Mouse (Mus musculus) WW6 (cell line): ENCODE data around the gene Gde1.

Experiments
- DNase-seq: peaks from one replicate; pipeline ENCODE4 v3.0.0-alpha.2; 2013; ENCODE audit warnings: low read depth, low spot score

The Gde1 gene

DNA sequence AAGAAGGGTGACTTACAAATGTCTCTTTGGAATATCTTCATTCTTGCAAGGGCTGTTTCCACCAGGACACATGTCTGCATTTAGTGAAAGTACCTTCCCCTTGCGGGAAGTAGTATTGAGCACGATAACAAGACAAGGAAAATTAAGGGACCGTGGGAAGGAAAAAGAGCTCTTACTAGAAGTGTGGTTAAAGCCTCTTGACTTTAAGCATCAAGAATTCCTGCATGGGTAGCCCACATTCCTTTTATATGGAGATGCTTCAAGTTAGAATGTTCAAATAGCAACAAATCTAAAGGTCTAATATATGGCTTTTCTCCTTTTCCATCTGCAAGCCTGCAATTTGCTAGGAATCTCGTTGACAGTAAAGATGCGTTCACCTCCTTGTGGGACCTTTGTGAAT, 910 bp upstream of the Gde1 start:
- no peak for DNase-seq

- DNase-seq, result no peak
These were observed 473 bp upstream of the Gde1 start for GRCm38 (mm10) chr7:118706051-118706450.

DNA sequence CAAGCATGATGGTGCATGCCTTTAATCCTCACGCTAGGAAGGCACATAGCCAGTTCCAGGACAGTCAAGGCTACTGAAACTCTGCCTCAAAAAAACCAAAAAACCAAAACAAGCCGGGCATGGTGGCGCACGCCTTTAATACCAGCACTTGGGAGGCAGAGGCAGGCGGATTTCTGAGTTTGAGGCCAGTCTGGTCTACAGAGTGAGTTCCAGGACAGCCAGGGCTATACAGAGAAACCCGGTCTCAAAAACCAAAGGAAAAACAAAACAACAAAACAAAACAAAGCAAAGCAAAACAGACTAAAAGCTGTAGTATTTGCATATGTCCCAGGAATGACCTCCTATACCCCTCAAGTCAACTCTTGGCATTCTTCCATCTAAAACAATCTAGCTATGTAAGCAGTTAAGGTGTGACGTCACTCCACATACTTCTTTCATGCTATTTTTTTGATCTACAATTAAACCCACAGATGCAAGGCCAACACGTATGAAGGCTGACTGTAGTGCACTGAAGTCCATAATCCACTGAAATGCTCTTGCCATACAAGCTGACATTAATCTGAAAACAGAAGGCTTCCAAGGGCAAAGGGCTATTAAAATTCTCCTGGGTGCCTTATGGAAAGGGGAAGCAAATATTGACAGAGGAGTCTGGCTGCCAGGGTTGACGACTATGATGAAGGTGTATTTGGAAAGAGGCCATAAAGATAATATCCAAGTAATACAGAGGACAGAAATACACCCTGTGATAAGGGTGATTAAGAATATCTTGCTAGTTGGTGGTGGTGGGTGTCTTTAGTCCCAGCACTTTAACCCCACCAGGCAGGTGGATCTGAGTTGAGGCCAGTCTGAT, 1.4 kb downstream of the Gde1 start:
- DNase-seq, result no peak

GRCm38 (mm10) chr7:118703144-118703561, 2.4 kb downstream of the Gde1 start:
- no peak for DNase-seq

DNA sequence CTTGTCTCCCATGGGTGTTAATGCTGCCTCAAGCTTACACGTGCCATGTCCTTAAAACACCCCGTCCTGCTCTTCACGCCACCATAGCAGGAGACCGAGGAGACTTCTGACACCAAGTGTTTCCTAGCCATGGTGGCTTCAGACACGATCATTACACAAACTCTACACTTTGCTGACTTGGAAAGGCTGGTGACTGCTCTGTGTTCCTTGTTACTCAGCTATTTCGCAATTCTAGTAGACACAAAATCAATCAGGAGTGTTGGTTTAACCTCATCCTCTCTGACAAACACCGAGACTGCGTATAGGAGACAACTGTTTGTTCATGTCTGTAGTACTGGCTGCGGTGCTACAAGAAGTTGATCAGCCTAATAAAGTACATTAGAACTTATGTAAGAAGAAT, 6.7 kb downstream of the Gde1 start:
- no peak for DNase-seq

GRCm38 (mm10) chr7:118697168-118697567, 8.4 kb downstream of the Gde1 start:
- DNase-seq, result no peak

DNA sequence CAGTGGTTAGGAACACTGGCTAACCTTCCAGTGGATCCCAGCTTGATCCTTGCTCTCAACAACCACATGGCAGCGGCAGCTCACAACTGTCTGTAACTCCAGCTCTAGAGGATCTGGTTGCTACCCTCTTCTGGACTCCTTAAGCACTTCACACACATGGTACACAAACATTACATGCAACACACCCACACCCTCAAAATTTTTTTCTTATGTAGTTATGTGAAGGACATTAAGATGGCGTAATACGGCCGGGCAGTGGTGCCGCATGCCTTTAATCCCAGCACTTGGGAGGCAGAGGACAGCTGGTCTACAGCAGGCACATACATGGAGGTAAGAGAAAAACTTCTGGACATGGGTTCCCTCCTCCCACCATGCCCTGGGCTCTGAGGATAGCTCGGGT, 9.4 kb downstream of the Gde1 start:
- no peak for DNase-seq

- DNase-seq, result no peak
These were observed 14.3 kb downstream of the Gde1 start for GRCm38 (mm10) chr7:118691287-118691686.

DNA sequence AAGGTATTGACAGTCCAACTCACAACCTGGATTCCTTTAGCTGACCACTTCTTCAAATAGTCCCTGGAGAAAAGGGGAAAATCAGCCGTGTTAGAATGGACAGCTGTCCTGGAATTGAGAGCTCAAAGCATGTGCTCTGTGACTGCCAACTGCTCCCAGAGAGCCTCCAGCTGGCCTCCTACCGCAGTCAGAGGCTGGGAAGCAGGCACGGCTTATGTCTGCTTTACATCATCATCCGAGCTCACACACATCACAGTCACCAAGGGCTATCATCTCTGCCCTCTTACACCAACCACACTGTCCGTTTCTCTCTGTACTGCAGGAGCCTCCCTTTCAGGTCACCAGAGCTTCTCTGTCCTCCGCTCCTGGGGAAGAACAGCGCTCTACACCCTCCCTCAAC, 16.5 kb downstream of the Gde1 start:
- DNase-seq, result no peak

DNA sequence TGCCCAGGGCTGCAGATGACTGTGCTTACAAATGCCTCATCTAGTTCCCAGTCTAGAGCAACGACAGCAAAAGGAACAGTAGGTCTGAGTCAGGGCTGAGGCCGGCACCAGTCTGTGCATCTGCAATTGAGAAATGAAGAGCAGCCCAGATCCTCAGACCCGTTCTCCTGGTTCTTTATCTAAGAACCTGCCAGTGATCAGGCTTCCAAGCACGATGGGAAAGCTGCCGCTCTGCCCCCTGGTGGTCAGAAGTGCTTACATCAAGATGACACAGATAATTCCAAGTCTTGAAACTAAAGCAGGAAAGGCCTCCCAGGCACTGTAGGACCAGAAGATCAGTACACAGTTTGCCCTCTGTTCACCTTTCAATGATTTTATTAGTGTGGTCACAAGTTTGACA, 17.4 kb downstream of the Gde1 start:
- DNase-seq, result peak; percentile 61

- DNase-seq, result no peak
These were observed 28.8 kb downstream of the Gde1 start for GRCm38 (mm10) chr7:118676826-118677225.

DNA sequence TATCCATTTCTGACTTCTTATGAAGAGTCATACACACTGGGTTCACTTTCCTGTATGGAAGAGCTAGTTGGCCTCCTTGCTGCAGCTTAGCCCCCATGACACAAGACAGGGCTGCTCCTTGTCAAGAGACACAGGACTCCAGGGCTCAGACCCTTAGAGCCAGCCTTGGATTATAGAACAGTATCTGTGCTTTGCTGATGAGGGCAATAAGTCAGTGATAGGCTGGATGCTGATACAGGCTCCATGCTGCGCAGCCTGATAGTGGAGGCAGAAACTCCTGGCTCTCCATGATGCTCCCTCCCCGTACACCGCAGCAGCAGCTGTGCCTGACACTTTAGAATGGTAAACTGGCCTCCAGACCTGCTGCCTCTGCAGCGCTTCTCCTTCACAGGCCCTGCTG, 35.4 kb downstream of the Gde1 start:
- DNase-seq, result no peak

DNA sequence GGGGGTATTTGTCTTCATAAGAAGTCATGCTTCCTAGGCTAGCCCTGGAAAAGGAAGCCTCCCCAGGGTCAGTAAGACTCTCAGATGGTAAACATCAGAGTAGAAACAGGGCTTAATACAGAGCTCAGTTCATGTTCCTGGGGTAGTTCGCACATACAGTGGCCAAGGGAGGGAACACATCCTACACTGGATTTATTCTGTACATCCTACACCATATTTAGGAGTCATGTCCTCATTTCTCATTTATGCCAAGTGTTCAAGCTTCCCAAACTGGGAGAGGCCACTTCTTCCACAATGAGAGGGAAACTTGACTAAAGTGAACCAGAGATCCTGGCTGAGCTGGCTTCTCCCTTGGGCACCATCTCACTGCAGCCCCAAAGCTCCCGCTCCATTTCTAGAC, 37.8 kb downstream of the Gde1 start:
- DNase-seq, result no peak

DNA sequence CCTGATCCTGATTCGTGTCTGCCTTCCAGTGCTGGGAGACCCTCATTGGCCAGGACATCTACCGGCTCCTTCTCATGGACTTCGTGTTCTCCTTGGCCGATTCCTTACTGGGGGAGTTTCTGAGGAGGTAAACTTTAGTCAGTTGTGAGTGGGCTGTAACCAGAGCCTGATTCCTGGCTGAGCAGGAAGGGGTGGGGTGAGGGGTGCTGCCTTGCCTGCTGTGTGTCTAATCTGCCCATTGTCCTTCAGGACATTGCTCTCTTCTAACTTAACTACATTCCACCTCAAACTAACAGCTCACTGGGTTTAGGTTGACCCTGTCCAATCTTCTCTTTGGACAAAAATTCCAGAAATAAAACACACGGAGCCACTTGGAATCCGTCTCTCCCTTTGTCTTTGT, 48.8 kb downstream of the Gde1 start:
- DNase-seq, result peak; percentile 28

DNA sequence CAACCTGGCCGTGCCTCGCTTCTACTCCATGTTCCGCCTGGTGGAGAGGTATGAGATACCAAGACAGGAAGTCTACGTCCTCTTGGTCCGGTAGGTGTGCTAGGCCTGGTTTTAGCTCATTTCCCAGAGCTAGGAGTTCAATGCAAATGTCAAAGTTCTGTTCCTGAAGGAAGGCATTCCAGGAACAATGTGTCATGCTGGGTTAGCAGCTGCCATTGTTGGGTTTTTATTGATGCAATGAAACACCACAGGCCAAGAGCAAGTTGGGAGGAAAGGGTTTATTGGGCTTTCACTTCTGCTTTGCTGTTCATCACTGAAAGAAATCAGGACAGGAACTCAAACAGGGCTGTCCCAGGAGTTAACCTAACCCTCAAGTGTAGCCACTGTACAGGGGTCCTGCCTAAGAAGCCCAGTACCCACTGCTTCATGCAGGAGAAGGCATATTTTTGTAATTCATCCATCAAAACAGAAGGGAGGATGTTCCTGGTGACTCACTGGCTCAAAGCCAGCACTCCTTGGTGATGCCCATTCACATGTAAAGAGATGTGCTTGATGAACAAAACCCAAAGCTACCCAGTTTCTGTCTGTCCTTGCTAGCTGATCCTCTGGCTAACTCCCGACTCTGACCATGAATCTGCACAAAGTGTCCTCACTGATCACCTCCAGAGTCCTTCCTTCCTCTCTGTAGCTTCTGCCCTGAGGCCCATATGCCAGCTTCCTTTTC, 52.8 kb downstream of the Gde1 start:
- DNase-seq, result no peak

DNA sequence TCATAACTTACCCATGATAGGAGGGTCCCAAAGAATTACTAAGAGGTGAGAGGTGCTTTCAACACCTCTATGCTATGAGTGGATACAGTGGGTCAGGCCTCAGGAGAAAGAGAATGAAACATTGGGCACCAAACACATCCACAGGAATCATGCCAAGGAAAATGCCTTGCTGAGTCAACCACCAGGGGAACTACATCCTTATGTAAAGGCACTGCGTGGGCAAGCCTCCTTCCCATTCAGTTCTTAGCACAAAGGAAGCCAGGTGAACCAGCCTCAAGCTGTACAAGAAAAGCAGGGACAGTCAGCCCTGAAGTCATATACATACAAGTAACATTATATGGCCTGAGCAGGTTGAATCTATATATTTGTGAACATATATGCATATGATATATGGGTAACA, 54.7 kb downstream of the Gde1 start:
- no peak for DNase-seq

GRCm38 (mm10) chr7:118650119-118650518, 55.5 kb downstream of the Gde1 start:
- no peak for DNase-seq

- no peak for DNase-seq
These were observed 56.2 kb downstream of the Gde1 start for GRCm38 (mm10) chr7:118649328-118649727.

- no peak for DNase-seq
These were observed 59.3 kb downstream of the Gde1 start for GRCm38 (mm10) chr7:118646237-118646636.
